Mouse (Mus musculus): Measurements from ENCODE around the gene Lsm10. TPM values are rescaled to one million over a fixed set of nuclear protein-coding genes. Genes with fewer than 3 reads are reported as not detected.

Gene Lsm10
- polyA plus RNA-seq, 1 experiment from 2014 or later = 38.4 TPM

GRCm38 (mm10) chr4:126120052-126120451 is 23.6 kb downstream of the Lsm10 start:
- peaks cover 65% of the 10 kb centered on the region for H3K79me2 ChIP-seq (ENCODE audit: inconsistent target)
- H3K4me3 ChIP-seq (ENCODE audit: inconsistent target) = no peak overlapping the region
- peaks cover 25% of the 10 kb centered on the region for H3K36me3 ChIP-seq (ENCODE audit: inconsistent target)
- WGBS (ENCODE audit: missing documents) = 87% methylated on average over 5 of the region's 5 CpGs
- H3K27ac ChIP-seq = no peak overlapping the region

DNA sequence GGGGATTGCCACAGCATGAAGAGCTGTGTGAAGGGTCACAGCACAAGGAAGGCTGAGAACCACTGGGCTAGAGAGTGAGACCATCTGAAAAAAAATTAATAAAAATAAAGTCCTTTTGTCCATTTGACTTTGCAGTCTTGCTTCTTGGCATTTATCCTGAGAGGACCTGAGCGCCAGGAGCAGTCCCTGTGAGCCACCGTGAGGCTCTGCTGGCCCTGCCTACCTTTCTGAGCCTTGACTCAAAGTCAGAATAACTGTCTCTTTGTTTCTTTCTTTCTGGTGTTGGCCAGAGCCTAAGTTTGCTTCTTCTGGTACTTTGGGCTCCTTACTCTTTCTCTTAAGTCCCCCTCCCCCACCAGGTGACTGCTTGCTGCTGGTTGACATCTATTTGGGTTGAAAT is 24.1 kb downstream of the Lsm10 start:
- H3K79me2 ChIP-seq (ENCODE audit: inconsistent target) = peaks cover 60% of the 10 kb centered on the region
- H3K4me3 ChIP-seq (ENCODE audit: inconsistent target) = no peak overlapping the region
- peaks cover 30% of the 10 kb centered on the region for H3K36me3 ChIP-seq (ENCODE audit: inconsistent target)
- WGBS (ENCODE audit: missing documents) = 88% methylated on average over 2 of the region's 2 CpGs
- no peak overlapping the region for H3K27ac ChIP-seq

GRCm38 (mm10) chr4:126123309-126124040 is 27.1 kb downstream of the Lsm10 start:
- WGBS (ENCODE audit: missing documents) = 95% methylated on average over 10 of the region's 10 CpGs
- H3K36me3 ChIP-seq (ENCODE audit: inconsistent target) = peaks cover 31% of the 10 kb centered on the region
- no peak overlapping the region for H3K27ac ChIP-seq
- no peak overlapping the region for H3K4me3 ChIP-seq (ENCODE audit: inconsistent target)
- peaks cover 31% of the 10 kb centered on the region; the same call in 1 of the 2 replicates for H3K79me2 ChIP-seq (ENCODE audit: inconsistent target)

- H3K27ac ChIP-seq = no peak overlapping the region
- peaks cover 23% of the 10 kb centered on the region for H3K36me3 ChIP-seq (ENCODE audit: inconsistent target)
- H3K4me3 ChIP-seq (ENCODE audit: inconsistent target) = no peak overlapping the region
- WGBS (ENCODE audit: missing documents) = 95% methylated on average over 11 of the region's 11 CpGs
- H3K79me2 ChIP-seq (ENCODE audit: inconsistent target) = no peaks in the 10 kb centered on the region
Measured at GRCm38 (mm10) chr4:126130502-126130901, 34.1 kb downstream of the Lsm10 start.

DNA sequence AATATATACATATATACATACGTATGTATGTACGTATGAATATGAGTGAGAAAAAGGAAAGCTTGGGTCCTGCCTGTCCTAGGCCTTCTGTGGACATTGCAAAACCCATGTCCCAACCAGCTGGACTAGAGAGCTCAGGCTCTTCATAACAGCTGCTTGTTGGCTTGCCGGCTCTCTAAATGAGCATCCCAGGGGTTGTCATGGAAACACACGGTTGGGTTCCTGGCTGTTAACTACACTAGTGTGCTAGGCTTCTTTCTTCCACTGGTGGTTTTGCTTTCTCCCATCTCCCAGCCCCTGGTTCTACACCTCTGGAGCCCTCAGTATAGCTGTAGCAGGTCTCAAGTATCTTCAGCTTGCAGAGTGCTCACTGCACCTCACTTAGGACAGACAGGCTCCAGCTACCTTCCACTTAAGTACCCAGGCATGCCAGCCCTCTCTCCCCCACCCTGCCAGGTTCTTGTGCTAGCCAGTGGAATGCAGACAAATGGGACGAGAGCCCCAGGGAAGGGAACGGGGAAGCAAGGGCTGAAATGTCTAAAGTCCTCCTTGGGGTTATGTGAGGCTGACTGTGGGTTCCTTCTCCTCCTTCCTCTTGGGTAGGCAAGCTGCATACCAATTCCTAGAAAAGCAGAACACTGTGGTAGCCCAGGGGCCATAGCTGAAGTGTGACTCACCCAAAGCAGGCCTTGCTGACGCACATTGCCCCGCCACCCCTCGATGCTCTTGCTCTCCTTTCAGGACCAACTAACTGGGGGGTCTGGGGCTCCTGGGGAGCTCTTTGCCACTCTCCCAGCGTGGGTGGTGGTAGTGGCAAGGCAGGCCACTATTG is 35.1 kb downstream of the Lsm10 start:
- 26% methylated on average over 9 of the region's 10 CpGs for WGBS (ENCODE audit: missing documents)
- Histone ChIP-seq H3K27ac (peak overlapping the region; percentile 74), H3K4me3 (ENCODE audit: inconsistent target) (no peak overlapping the region), H3K36me3 (ENCODE audit: inconsistent target) (peaks cover 18% of the 10 kb centered on the region), H3K79me2 (ENCODE audit: inconsistent target) (no peaks in the 10 kb centered on the region)

- Histone ChIP-seq H3K79me2 (ENCODE audit: inconsistent target) (no peaks in the 10 kb centered on the region), H3K4me3 (ENCODE audit: inconsistent target) (no peak overlapping the region), H3K27ac (peak overlapping the region; percentile 74), H3K36me3 (ENCODE audit: inconsistent target) (peaks cover 18% of the 10 kb centered on the region)
- 96% methylated on average over 6 of the region's 6 CpGs for WGBS (ENCODE audit: missing documents)
Measured at GRCm38 (mm10) chr4:126132636-126133264, 36.3 kb downstream of the Lsm10 start.

DNA sequence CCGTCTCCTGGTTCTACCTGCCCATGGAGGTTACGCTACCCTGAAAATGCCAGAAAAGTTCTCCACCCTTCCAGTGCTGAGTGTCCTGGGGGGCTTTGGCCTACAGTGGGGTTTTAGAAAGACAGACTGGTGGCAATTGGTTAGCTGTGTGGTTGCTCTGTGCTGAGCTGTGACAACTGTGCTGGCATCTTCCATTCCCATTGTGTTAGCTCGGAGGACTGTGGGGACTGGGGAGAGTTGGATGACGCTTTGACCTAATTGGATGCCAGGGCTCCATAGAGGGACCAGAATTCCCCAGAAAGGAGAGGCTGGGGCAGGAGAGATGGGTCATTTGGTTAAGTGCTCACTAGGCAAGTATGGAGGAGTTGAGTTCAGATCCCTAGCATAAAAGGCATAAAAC is 37.8 kb downstream of the Lsm10 start:
- WGBS (ENCODE audit: missing documents) = 96% methylated on average over 4 of the region's 4 CpGs
- Histone ChIP-seq H3K4me3 (ENCODE audit: inconsistent target) (no peak overlapping the region), H3K79me2 (ENCODE audit: inconsistent target) (no peaks in the 10 kb centered on the region), H3K36me3 (ENCODE audit: inconsistent target) (peaks cover 16% of the 10 kb centered on the region), H3K27ac (no peak overlapping the region)

DNA sequence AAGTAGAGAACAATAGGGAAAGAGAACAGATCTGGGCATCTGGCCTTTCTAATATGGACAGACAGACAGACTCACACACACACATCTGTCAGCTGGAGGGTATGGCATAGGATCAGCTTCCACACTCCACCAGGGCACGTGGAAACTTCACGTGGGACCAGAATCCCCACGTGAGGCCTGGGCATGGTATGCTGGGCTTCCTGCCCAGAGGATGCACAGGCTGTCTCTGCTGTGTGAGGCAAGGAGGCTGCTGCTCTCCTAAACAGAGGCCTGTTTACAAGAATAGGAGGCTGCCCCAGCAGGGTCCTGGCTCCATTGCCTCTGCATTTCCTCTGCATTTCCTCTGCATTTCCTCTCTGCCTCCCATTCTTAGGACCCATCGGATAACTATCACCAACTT is 38.2 kb downstream of the Lsm10 start:
- Histone ChIP-seq H3K36me3 (ENCODE audit: inconsistent target) (peaks cover 17% of the 10 kb centered on the region), H3K79me2 (ENCODE audit: inconsistent target) (no peaks in the 10 kb centered on the region), H3K27ac (no peak overlapping the region), H3K4me3 (ENCODE audit: inconsistent target) (no peak overlapping the region)
- 98% methylated on average over 4 of the region's 4 CpGs for WGBS (ENCODE audit: missing documents)

GRCm38 (mm10) chr4:126137773-126138172 is 41.4 kb downstream of the Lsm10 start:
- H3K36me3 ChIP-seq (ENCODE audit: inconsistent target) = peaks cover 23% of the 10 kb centered on the region
- 68% methylated on average over 4 of the region's 4 CpGs for WGBS (ENCODE audit: missing documents)

GRCm38 (mm10) chr4:126141021-126141420 is 44.6 kb downstream of the Lsm10 start:
- H3K27ac ChIP-seq = no peak overlapping the region
- peaks cover 14% of the 10 kb centered on the region; the same call in 1 of the 2 replicates for H3K36me3 ChIP-seq (ENCODE audit: inconsistent target)
- no peak overlapping the region for H3K4me3 ChIP-seq (ENCODE audit: inconsistent target)
- H3K79me2 ChIP-seq (ENCODE audit: inconsistent target) = no peaks in the 10 kb centered on the region
- 90% methylated on average over 5 of the region's 5 CpGs for WGBS (ENCODE audit: missing documents)

More at GRCm38 (mm10) chr4:126137773-126138172, 41.4 kb downstream of the Lsm10 start:
- no peaks in the 10 kb centered on the region for H3K79me2 ChIP-seq (ENCODE audit: inconsistent target)
- H3K27ac ChIP-seq = no peak overlapping the region
- H3K4me3 ChIP-seq (ENCODE audit: inconsistent target) = no peak overlapping the region

GRCm38 (mm10) chr4:126145396-126145795 is 49.0 kb downstream of the Lsm10 start:
- WGBS (ENCODE audit: missing documents) = 87% methylated on average over 4 of the region's 4 CpGs
- Histone ChIP-seq H3K79me2 (ENCODE audit: inconsistent target) (no peaks in the 10 kb centered on the region), H3K36me3 (ENCODE audit: inconsistent target) (no peaks in the 10 kb centered on the region), H3K4me3 (ENCODE audit: inconsistent target) (no peak overlapping the region), H3K27ac (no peak overlapping the region)

DNA sequence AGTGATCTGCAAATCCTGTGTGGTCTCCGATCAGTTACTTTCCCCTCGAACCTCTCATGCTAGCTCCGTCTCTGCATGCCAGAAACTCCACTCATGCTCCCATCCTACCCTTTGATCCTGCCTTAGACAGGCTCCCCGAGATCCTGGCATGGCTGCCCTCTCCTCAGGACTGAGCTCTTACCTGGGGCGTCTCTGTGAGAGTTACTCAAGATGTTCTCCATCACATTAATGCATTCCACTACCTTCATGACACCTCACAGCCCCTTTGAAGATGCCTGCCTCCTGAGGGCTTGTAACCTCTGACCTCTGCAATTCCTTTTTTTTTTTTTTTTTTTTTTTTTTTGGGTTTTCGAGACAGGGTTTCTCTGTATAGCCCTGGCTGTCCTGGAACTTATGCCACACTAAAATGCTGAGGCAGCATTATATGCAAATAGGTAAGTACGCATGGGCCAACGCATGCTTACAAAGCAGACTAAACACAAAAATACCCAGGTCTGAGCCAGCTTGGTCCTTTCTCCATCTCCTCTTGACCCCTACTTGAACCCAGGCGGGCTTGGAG is 50.6 kb downstream of the Lsm10 start:
- H3K27ac ChIP-seq = no peak overlapping the region
- H3K36me3 ChIP-seq (ENCODE audit: inconsistent target) = no peaks in the 10 kb centered on the region
- no peak overlapping the region for H3K4me3 ChIP-seq (ENCODE audit: inconsistent target)
- WGBS (ENCODE audit: missing documents) = 90% methylated on average over 8 of the region's 9 CpGs
- no peaks in the 10 kb centered on the region for H3K79me2 ChIP-seq (ENCODE audit: inconsistent target)

GRCm38 (mm10) chr4:126147533-126148160 is 51.2 kb downstream of the Lsm10 start, which contains the start of gene Eva1b:
Eva1b (plus strand) TSS chr4:126147744.
- Histone ChIP-seq H3K27ac (no peak within 1 kb of the TSS), H3K79me2 (ENCODE audit: inconsistent target) (no peaks in the 10 kb centered on the region), H3K4me3 (ENCODE audit: inconsistent target) (peak within 1 kb of the TSS; percentile 25), H3K36me3 (ENCODE audit: inconsistent target) (no peaks in the 10 kb centered on the region)
- 58% methylated on average over 24 of the region's 24 CpGs for WGBS (ENCODE audit: missing documents)
